Mouse (Mus musculus) CH12.LX (cell line): ENCODE data around the gene Nynrin. TPM values are rescaled to one million over a fixed set of nuclear protein-coding genes. Genes with fewer than 3 reads are reported as not detected.
A peak's percentile ranks its signal among the peaks of the same experiment; 100 is the strongest.

Experiments
- DNase-seq: peaks from one replicate; pipeline ENCODE4 v3.0.0-alpha.2; 2013; ENCODE audit errors: extremely low read depth
- H3K27ac ChIP-seq: 2 replicates; pipeline ENCODE4 v1.5.1; 2012; ENCODE audit warnings: low read depth, mild to moderate bottlenecking, control low read depth, moderate library complexity; ENCODE audit not compliant: insufficient read depth
- H3K27me3 ChIP-seq: replicated peaks from 2 replicates; pipeline ENCODE3; 2012; ENCODE audit warnings: inconsistent platforms
- H3K36me3 ChIP-seq, 2 experiments: replicated peaks in 1 of 2; 2 replicates each; pipeline versions ENCODE3 to v1.6.1; 2012; ENCODE audit warnings: inconsistent platforms in 1 of 2, low read length in 1 of 2, mild to moderate bottlenecking in 1 of 2, mixed read lengths in 1 of 2, moderate library complexity in 1 of 2; ENCODE audit not compliant: control insufficient read depth in 1 of 2, insufficient read depth in 1 of 2
- H3K4me1 ChIP-seq, 2 experiments: 2 replicates each; pipeline ENCODE4 v1.6.1; 2012; ENCODE audit warnings: inconsistent platforms in 1 of 2, moderate library complexity in 1 of 2; ENCODE audit not compliant: insufficient read depth in 2 of 2, control insufficient read depth in 1 of 2
- H3K4me2 ChIP-seq: 2 replicates; pipeline ENCODE4 v1.6.1; 2012; ENCODE audit warnings: low read depth, mild to moderate bottlenecking, control low read depth; ENCODE audit not compliant: poor library complexity, insufficient read depth, severe bottlenecking
- H3K4me3 ChIP-seq, 3 experiments: fragments of 150-350 bp in 1 of 3; sonication (generic) in 1 of 3; replicated peaks in 1 of 3; 2 replicates each; pipeline versions ENCODE3 to v1.5.1; 2011 to 2012; ENCODE audit warnings: low read depth in 2 of 3, low read length in 2 of 3, mild to moderate bottlenecking in 2 of 3, moderate library complexity in 2 of 3, control low read depth in 1 of 3, improper control_type of control experiment in 1 of 3, inconsistent platforms in 1 of 3, mixed read lengths in 1 of 3; ENCODE audit not compliant: poor library complexity in 1 of 3
- H3K79me2 ChIP-seq: replicated peaks from 2 replicates; pipeline ENCODE4 v1.6.1; 2012; ENCODE audit warnings: mild to moderate bottlenecking, moderate library complexity; ENCODE audit not compliant: control insufficient read depth, poor library complexity, insufficient read depth, severe bottlenecking; ENCODE audit errors: extremely low read depth
- H3K9ac ChIP-seq: 2 replicates; pipeline ENCODE4 v1.6.1; 2012; ENCODE audit warnings: low read depth, mild to moderate bottlenecking, control low read depth, moderate library complexity; ENCODE audit not compliant: insufficient read depth
- H3K9me3 ChIP-seq: replicated peaks from 2 replicates; pipeline ENCODE3; 2012; ENCODE audit warnings: low read length, inconsistent platforms, mixed read lengths
- BHLHE40 ChIP-seq: IDR thresholded peaks from 2 replicates; pipeline ENCODE4 v1.6.1; 2011; ENCODE audit warnings: mild to moderate bottlenecking, low read depth, low read length, improper control_type of control experiment
- CHD2 ChIP-seq: IDR thresholded peaks from 2 replicates; pipeline ENCODE4 v1.6.1; 2011; ENCODE audit warnings: low read length, improper control_type of control experiment
- CTCF ChIP-seq, 2 experiments: IDR thresholded peaks in 1 of 2; conservative IDR thresholded peaks in 1 of 2; 2 replicates each; pipeline ENCODE4 v1.5.1; 2011 to 2012; ENCODE audit warnings: low read depth in 2 of 2, low read length in 2 of 2, improper control_type of control experiment in 1 of 2, inconsistent platforms in 1 of 2, mild to moderate bottlenecking in 1 of 2, moderate library complexity in 1 of 2
- E2F4 ChIP-seq: IDR thresholded peaks from 2 replicates; pipeline ENCODE4 v1.6.1; 2011; ENCODE audit warnings: low read depth, low read length, improper control_type of control experiment; ENCODE audit not compliant: insufficient replicate concordance
- ELF1 ChIP-seq: IDR thresholded peaks from 2 replicates; pipeline ENCODE4 v1.6.1; 2014; ENCODE audit warnings: low read depth, mild to moderate bottlenecking, inconsistent platforms, low read length, improper control_type of control experiment
- EP300 ChIP-seq: IDR thresholded peaks from 2 replicates; pipeline ENCODE4 v1.6.1; 2011; ENCODE audit warnings: low read length, improper control_type of control experiment
- ETS1 ChIP-seq: conservative IDR thresholded peaks from 2 replicates; pipeline ENCODE4 v1.6.1; 2012; ENCODE audit warnings: low read depth, mild to moderate bottlenecking, inconsistent platforms, low read length, improper control_type of control experiment, moderate library complexity
- GABPA ChIP-seq: IDR thresholded peaks from 2 replicates; pipeline ENCODE4 v1.6.1; 2012; ENCODE audit warnings: low read depth, low read length, improper control_type of control experiment, inconsistent platforms; ENCODE audit not compliant: insufficient replicate concordance
- JUN ChIP-seq: IDR thresholded peaks from 2 replicates; pipeline ENCODE4 v1.6.1; 2011; ENCODE audit warnings: low read depth, mild to moderate bottlenecking, low read length, improper control_type of control experiment, moderate library complexity; ENCODE audit not compliant: insufficient read depth
- JUND ChIP-seq: conservative IDR thresholded peaks from 2 replicates; pipeline ENCODE4 v1.6.1; 2011; ENCODE audit warnings: low read depth, low read length, improper control_type of control experiment
- KAT2A ChIP-seq: IDR thresholded peaks from 2 replicates; pipeline ENCODE4 v1.6.1; 2012; ENCODE audit warnings: low read length, improper control_type of control experiment, inconsistent platforms; ENCODE audit not compliant: insufficient replicate concordance
- MAFK ChIP-seq: IDR thresholded peaks from 2 replicates; pipeline ENCODE4 v1.6.1; 2011; ENCODE audit warnings: low read length, improper control_type of control experiment; ENCODE audit not compliant: insufficient replicate concordance
- MAX ChIP-seq: IDR thresholded peaks from 2 replicates; pipeline ENCODE4 v1.6.1; 2011; ENCODE audit warnings: low read length, improper control_type of control experiment
- MAZ ChIP-seq: IDR thresholded peaks from 2 replicates; pipeline ENCODE4 v1.6.1; 2012; ENCODE audit warnings: low read depth, mild to moderate bottlenecking, inconsistent platforms, low read length, improper control_type of control experiment, moderate library complexity
- MEF2A ChIP-seq: IDR thresholded peaks from 2 replicates; pipeline ENCODE4 v1.6.1; 2014; ENCODE audit warnings: low read depth, mild to moderate bottlenecking, inconsistent platforms, low read length, improper control_type of control experiment, borderline replicate concordance
- NELFE ChIP-seq: IDR thresholded peaks from 2 replicates; pipeline ENCODE4 v1.6.1; 2011; ENCODE audit warnings: low read depth, low read length, improper control_type of control experiment
- NRF1 ChIP-seq: IDR thresholded peaks from 2 replicates; pipeline ENCODE4 v1.6.1; 2014; ENCODE audit warnings: low read depth, mild to moderate bottlenecking, inconsistent platforms, low read length, improper control_type of control experiment, moderate library complexity
- PAX5 ChIP-seq: IDR thresholded peaks from 2 replicates; pipeline ENCODE4 v1.6.1; 2012; ENCODE audit warnings: low read length, inconsistent platforms, mixed read lengths
- POLR2A ChIP-seq: IDR thresholded peaks from 2 replicates; pipeline ENCODE4 v1.6.1; 2011; ENCODE audit warnings: low read depth, mild to moderate bottlenecking, improper control_type of control experiment, low read length
- POLR2AphosphoS2 ChIP-seq: IDR thresholded peaks from 2 replicates; pipeline ENCODE4 v1.6.1; 2011; ENCODE audit warnings: low read depth, low read length, improper control_type of control experiment
- RAD21 ChIP-seq: IDR thresholded peaks from 2 replicates; pipeline ENCODE4 v1.6.1; 2011; ENCODE audit warnings: low read depth, mild to moderate bottlenecking, low read length, improper control_type of control experiment, moderate library complexity
- RCOR1 ChIP-seq: conservative IDR thresholded peaks from 2 replicates; pipeline ENCODE4 v1.6.1; 2012; ENCODE audit warnings: low read depth, mild to moderate bottlenecking, inconsistent platforms, low read length, improper control_type of control experiment
- SIN3A ChIP-seq: IDR thresholded peaks from 2 replicates; pipeline ENCODE4 v1.6.1; 2012; ENCODE audit warnings: low read length, improper control_type of control experiment, inconsistent platforms
- SMC3 ChIP-seq: IDR thresholded peaks from 2 replicates; pipeline ENCODE4 v1.6.1; 2011; ENCODE audit warnings: low read depth, low read length, improper control_type of control experiment
- TBP ChIP-seq: conservative IDR thresholded peaks from 2 replicates; pipeline ENCODE4 v1.6.1; 2011; ENCODE audit warnings: low read depth, low read length, improper control_type of control experiment
- UBTF ChIP-seq: IDR thresholded peaks from 2 replicates; pipeline ENCODE4 v1.6.1; 2012; ENCODE audit warnings: low read depth, mild to moderate bottlenecking, inconsistent platforms, low read length, improper control_type of control experiment, moderate library complexity
- USF1 ChIP-seq: IDR thresholded peaks from 2 replicates; pipeline ENCODE4 v1.6.1; 2014; ENCODE audit warnings: low read depth, mild to moderate bottlenecking, inconsistent platforms, low read length, improper control_type of control experiment
- USF2 ChIP-seq: conservative IDR thresholded peaks from 2 replicates; pipeline ENCODE4 v1.6.1; 2011; ENCODE audit warnings: low read depth, low read length, improper control_type of control experiment
- ZKSCAN1 ChIP-seq: IDR thresholded peaks from 2 replicates; pipeline ENCODE4 v1.6.1; 2012; ENCODE audit warnings: low read depth, inconsistent platforms, low read length, improper control_type of control experiment, borderline replicate concordance
- ZMIZ1 ChIP-seq: IDR thresholded peaks from 2 replicates; pipeline ENCODE4 v1.6.1; 2012; ENCODE audit warnings: low read depth, mild to moderate bottlenecking, inconsistent platforms, low read length, improper control_type of control experiment
- ZNF384 ChIP-seq: IDR thresholded peaks from 2 replicates; pipeline ENCODE4 v1.6.1; 2012; ENCODE audit warnings: low read depth, low read length, improper control_type of control experiment, inconsistent platforms
- dilution Hi-C: fragments of 300-500 bp; cut with MboI; formaldehyde crosslinking; loops from 2 replicates; pipeline ENCODE4 v1.14.3; 2020; ENCODE audit warnings: low sequenced_read_pairs; ENCODE audit not compliant: extremely low pct_unique_long_range_greater_than_20kb, extremely low pct_ligation_motif_present
- in situ Hi-C: fragments of 300-500 bp; cut with MboI; formaldehyde crosslinking; loops from 3 replicates; pipeline ENCODE4 v1.14.3; 2019; ENCODE audit warnings: low sequenced_read_pairs, low pct_ligation_motif_present, low pct_unique_long_range_greater_than_20kb, mixed read lengths
- polyA plus RNA-seq: library from polyadenylated mRNA; unstranded; fragments of >175 nt; gene quantifications from 2 replicates; pipeline ENCODE4 v1.2.1, GENCODE M21; 2012; ENCODE audit warnings: low read depth; ENCODE audit not compliant: insufficient read length
- total RNA-seq, 2 experiments: library from RNA; depleted of rRNA; stranded (reverse); fragments of 300-350 nt in 1 of 2; fragments of >200 nt in 1 of 2; gene quantifications; 2 replicates each; pipeline ENCODE4 v1.2.3; 2012 to 2014

The Nynrin gene
- total and polyA plus RNA-seq, 3 experiments, result under 0.01 to 0.10 TPM; not detected in 1

GRCm38 (mm10) chr14:55898947-55899346, 45.1 kb downstream of the Nynrin start:
- Histone ChIP-seq H3K9ac (peak overlapping the region; percentile 92; the same call in 1 of the 2 replicates), H3K36me3 (peaks cover 42 to 51% of the 10 kb centered on the region in 2 experiments), H3K27me3 (no peaks in the 10 kb centered on the region), H3K4me1 (peaks cover 13 to 29% of the 10 kb centered on the region in 2 experiments; a peak in 3 of 4 replicates), H3K27ac (peak overlapping the region; percentile 89; the same call in 1 of the 2 replicates), H3K79me2 (no peaks in the 10 kb centered on the region), H3K4me3 (peak overlapping the region in 2 of 3 experiments; percentile 73), H3K4me2 (peak overlapping the region; percentile 67), H3K9me3 (no peaks in the 10 kb centered on the region)
- dilution Hi-C loops (no loop called here), in situ Hi-C loops (no loop called here)
- TF ChIP-seq UBTF (no peak), PAX5 (no peak), CHD2 (no peak), TBP (no peak), POLR2AphosphoS2 (peak; percentile 64)
- no peak for DNase-seq

DNA sequence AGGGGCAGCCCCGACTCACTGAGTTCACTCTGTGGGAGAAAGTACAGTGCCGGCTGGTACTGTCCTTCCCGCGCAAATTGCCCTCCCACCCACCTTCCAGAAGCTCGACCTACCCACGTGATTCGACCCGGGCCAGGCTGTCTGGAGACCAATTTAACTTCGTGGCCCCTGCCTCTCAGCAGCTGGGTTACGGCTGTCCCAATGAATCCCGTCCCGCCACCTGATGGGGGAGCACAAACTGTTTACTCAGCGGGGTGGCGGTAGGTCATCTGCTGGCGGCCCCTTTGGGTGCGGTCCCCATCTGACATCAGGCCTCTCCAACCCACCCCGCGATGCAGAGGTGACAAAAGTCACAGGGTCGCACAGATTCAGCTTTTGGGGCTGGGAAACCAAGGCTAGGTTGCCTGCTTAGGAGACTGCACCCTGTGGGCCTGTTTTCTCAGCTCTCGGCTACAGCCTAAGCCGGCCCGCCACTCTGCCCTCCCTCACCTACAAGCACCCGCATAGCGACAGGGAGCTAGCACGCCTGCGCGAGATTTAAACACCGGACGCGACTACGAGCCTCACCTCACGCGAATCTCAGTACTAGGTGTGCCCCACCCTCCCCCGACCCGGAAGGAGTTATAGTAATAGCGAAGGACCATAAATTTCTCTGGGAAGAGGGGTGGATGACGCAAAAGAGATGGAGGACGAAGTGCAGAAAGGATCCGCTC, 46.0 kb downstream of the Nynrin start, which contains the start of gene Sdr39u1:
Gene Sdr39u1, minus strand, starts transcription at position 593 of the 713 bp plus-strand sequence.
- H3K27me3 ChIP-seq, result no peaks in the 10 kb centered on the region
- no peaks in the 10 kb centered on the region for H3K9me3 ChIP-seq
- peaks cover 13 to 29% of the 10 kb centered on the region in 2 experiments; a peak in 3 of 4 replicates for H3K4me1 ChIP-seq
- peak within 1 kb of the TSS; percentile 89 for H3K27ac ChIP-seq
- peak within 1 kb of the TSS; percentile 73 to 82 (median 73) for H3K4me3 ChIP-seq
- H3K36me3 ChIP-seq, result peaks cover 33 to 41% of the 10 kb centered on the region in 2 experiments
- DNase-seq, result peak; percentile 96
- in situ Hi-C loops, result no loop called here
- peak within 1 kb of the TSS; percentile 92 for H3K9ac ChIP-seq
- H3K4me2 ChIP-seq, result peak within 1 kb of the TSS; percentile 68
- dilution Hi-C loops, result no loop called here
- H3K79me2 ChIP-seq, result no peaks in the 10 kb centered on the region
- TF ChIP-seq JUN (no peak), CTCF (conservative IDR thresholded peaks at IDR 0.05 in 1 of 2, IDR thresholded peaks at IDR 0.05 in 1 of 2; ENCODE audit: low read depth in 2 of 2, low read length in 2 of 2) (no peak), ELF1 (peak; percentile 86), POLR2AphosphoS2 (peak; percentile 58; the same call in 1 of the 2 replicates), USF1 (peak; percentile 75), NRF1 (peak; percentile 86), MAX (peak; percentile 82), TBP (peak; percentile 92), ETS1 (no peak; the same call in 1 of the 2 replicates), KAT2A (peak; percentile 68; the same call in 1 of the 2 replicates), MAFK (no peak), CHD2 (peak; percentile 97), RCOR1 (no peak), SMC3 (no peak), POLR2A (peak; percentile 97), JUND (no peak), SIN3A (peak; percentile 70), MEF2A (no peak), NELFE (peak; percentile 88), BHLHE40 (peak; percentile 54), RAD21 (no peak), UBTF (no peak), ZNF384 (no peak), ZKSCAN1 (no peak), MAZ (peak; percentile 94), ZMIZ1 (peak; percentile 78; the same call in 1 of the 2 replicates), GABPA (no peak), E2F4 (no peak), EP300 (no peak), USF2 (peak; percentile 65)
